Mouse (Mus musculus): Measurements from ENCODE around the gene Pus10.
A peak's percentile ranks its signal among the peaks of the same experiment; 100 is the strongest.
"Not testable (repeated sequence)": the region's sequence is repeated elsewhere in the genome, so short reads cannot be mapped to it uniquely, and the experiment has no call there.

Pus10 gene

GRCm38 (mm10) chr11:23762635-23763034 is 97.2 kb downstream of the Pus10 start:
- no peak for DNase-seq (ENCODE audit: low spot score)

GRCm38 (mm10) chr11:23767369-23767768 is 101.9 kb downstream of the Pus10 start:
- DNase-seq (ENCODE audit: low spot score): not testable (repeated sequence)

GRCm38 (mm10) chr11:23767928-23768327 is 102.5 kb downstream of the Pus10 start:
- DNase-seq (ENCODE audit: low spot score): no peak

- no peak for DNase-seq (ENCODE audit: low spot score)
Measured at GRCm38 (mm10) chr11:23769033-23769432, 103.6 kb downstream of the Pus10 start.

GRCm38 (mm10) chr11:23769686-23770509 is 104.4 kb downstream of the Pus10 start:
- DNase-seq (ENCODE audit: low spot score): peak; percentile 45

GRCm38 (mm10) chr11:23770510-23770759 is 105.0 kb downstream of the Pus10 start:
- DNase-seq (ENCODE audit: low spot score): no peak

- DNase-seq (ENCODE audit: low spot score): peak; percentile 83
Measured at GRCm38 (mm10) chr11:23770760-23771506, 105.5 kb downstream of the Pus10 start, which contains the start of gene Rel. Rel (minus strand) TSS chr11:23770970.

- DNase-seq (ENCODE audit: low spot score): peak; percentile 52
Measured at GRCm38 (mm10) chr11:23771507-23772097, 106.1 kb downstream of the Pus10 start.

GRCm38 (mm10) chr11:23772471-23772870 is 107.0 kb downstream of the Pus10 start:
- no peak for DNase-seq (ENCODE audit: low spot score)

GRCm38 (mm10) chr11:23778787-23779201 is 113.3 kb downstream of the Pus10 start:
- DNase-seq (ENCODE audit: low spot score): no peak

GRCm38 (mm10) chr11:23782038-23782437 is 116.6 kb downstream of the Pus10 start:
- DNase-seq (ENCODE audit: low spot score): no peak

All from embryo, embryonic 10 days (tissue).